Mouse (Mus musculus) limb, embryonic 13.5 days (tissue): ENCODE data around the gene Dhrs2. TPM values are rescaled to one million over a fixed set of nuclear protein-coding genes. Genes with fewer than 3 reads are reported as not detected.

ENCODE experiments used
- ATAC-seq: fragments of 200-750 bp; cut with Nextera tagmentation; 2 replicates; pipeline ENCODE4 v1.8.0; 2017; ENCODE audit warnings: low read depth, moderate number of reproducible peaks, moderate TSS enrichment; ENCODE audit not compliant: low FRiP score
- H3K27ac ChIP-seq: fragments of 300-500 bp; sonication (generic); 2 replicates; pipeline ENCODE4 v1.5.1; 2015; ENCODE audit warnings: inconsistent platforms, mild to moderate bottlenecking, moderate library complexity
- H3K27me3 ChIP-seq: fragments of 300-500 bp; sonication (generic); 2 replicates; pipeline ENCODE4 v1.6.1; 2015; ENCODE audit warnings: mild to moderate bottlenecking, inconsistent platforms
- H3K36me3 ChIP-seq: fragments of 300-500 bp; sonication (generic); 2 replicates; pipeline ENCODE4 v1.6.1; 2015; ENCODE audit warnings: inconsistent platforms, mild to moderate bottlenecking, moderate library complexity
- H3K4me1 ChIP-seq: fragments of 300-500 bp; sonication (generic); 2 replicates; pipeline ENCODE4 v1.6.1; 2015; ENCODE audit warnings: inconsistent platforms
- H3K4me2 ChIP-seq: fragments of 300-500 bp; sonication (generic); replicated peaks from 2 replicates; pipeline ENCODE4 v1.6.1; 2015; ENCODE audit warnings: inconsistent platforms, mild to moderate bottlenecking, moderate library complexity
- H3K4me3 ChIP-seq: fragments of 300-500 bp; sonication (generic); 2 replicates; pipeline ENCODE4 v1.5.1; 2015; ENCODE audit warnings: moderate library complexity, mild to moderate bottlenecking, inconsistent platforms
- H3K9ac ChIP-seq: fragments of 300-500 bp; sonication (generic); 2 replicates; pipeline ENCODE4 v1.6.1; 2015; ENCODE audit warnings: mild to moderate bottlenecking, inconsistent platforms
- H3K9me3 ChIP-seq: fragments of 300-500 bp; sonication (generic); 2 replicates; pipeline ENCODE4 v1.6.1; 2016; ENCODE audit warnings: inconsistent platforms
- WGBS: fragments of 180-500 bp; shearing (Covaris S2); methylation state at CpG from one replicate; pipeline ENCODE4 v1.1.7; 2015; 5-methylcytosine and 5-hydroxymethylcytosine counted together
- polyA plus RNA-seq: library from polyadenylated mRNA; unstranded; fragments of >200 nt; fragmentation: Nextera tagmentation; extraction: Ambion mirVana; gene quantifications from 2 replicates; pipeline ENCODE4 v1.2.1, GENCODE M21; 2015

Dhrs2 gene
- polyA plus RNA-seq, 1 experiment from 2014 or later: 0.67 TPM

DNA sequence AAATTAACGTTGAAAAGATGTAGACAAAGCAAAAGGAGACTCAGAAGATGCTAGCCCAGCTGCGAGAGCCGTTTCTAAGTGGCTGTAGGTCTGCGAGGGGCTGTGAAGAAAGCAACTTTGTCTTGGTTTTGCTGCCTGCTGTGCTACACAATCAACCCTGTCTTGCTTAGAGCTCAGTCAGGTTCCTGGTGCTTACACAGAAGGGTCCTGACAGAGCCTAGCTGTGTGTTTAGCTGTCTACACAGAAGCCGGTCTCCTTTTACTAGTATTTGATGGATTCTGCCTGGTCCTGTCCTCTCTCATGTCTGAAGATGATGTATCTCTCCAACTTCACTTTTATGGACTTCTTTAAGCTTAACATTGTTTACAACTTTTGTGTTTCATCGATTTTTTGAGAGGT is 33.6 kb downstream of the Dhrs2 start:
- no peaks in the 10 kb centered on the region for H3K4me1 ChIP-seq
- H3K27ac ChIP-seq: no peak overlapping the region
- ATAC-seq: no peak
- no peak overlapping the region for H3K4me2 ChIP-seq
- H3K4me3 ChIP-seq: no peak overlapping the region
- H3K9ac ChIP-seq: no peak overlapping the region
- 79% methylated on average over 6 of the region's 6 CpGs for WGBS
- no peaks in the 10 kb centered on the region for H3K9me3 ChIP-seq
- H3K36me3 ChIP-seq: no peaks in the 10 kb centered on the region
- no peaks in the 10 kb centered on the region for H3K27me3 ChIP-seq

DNA sequence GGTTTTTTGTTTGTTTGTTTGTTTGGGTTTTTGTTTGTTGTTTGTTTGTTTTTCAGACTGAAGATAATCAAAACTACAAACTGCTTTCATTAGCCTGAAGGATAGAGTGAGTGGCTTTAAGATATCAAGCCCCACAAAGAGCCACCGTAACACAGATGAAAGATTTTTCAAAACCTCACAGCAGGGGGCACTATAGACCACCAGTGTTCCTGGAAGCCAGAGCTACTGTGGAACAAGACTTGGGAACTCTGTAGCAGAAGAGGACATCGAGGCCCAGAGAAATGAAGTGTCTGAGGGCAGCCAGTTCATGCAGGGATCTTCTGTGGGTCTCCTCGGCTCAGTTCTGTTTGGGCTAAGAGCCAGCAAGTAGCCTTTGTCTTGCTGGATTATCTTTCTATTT is 49.4 kb downstream of the Dhrs2 start:
- Histone ChIP-seq H3K4me2 (no peak overlapping the region), H3K9ac (no peak overlapping the region), H3K36me3 (no peaks in the 10 kb centered on the region), H3K4me3 (no peak overlapping the region), H3K27ac (no peak overlapping the region), H3K4me1 (no peaks in the 10 kb centered on the region), H3K27me3 (no peaks in the 10 kb centered on the region), H3K9me3 (no peaks in the 10 kb centered on the region)
- no peak for ATAC-seq
- WGBS: 56% methylated on average over 3 of the region's 3 CpGs

- Histone ChIP-seq H3K9ac (no peak overlapping the region), H3K27ac (no peak overlapping the region), H3K4me3 (no peak overlapping the region), H3K36me3 (no peaks in the 10 kb centered on the region), H3K27me3 (no peaks in the 10 kb centered on the region), H3K4me2 (no peak overlapping the region), H3K9me3 (no peaks in the 10 kb centered on the region), H3K4me1 (no peaks in the 10 kb centered on the region)
- 80% methylated on average over 4 of the region's 4 CpGs for WGBS
- ATAC-seq: no peak
Measured at GRCm38 (mm10) chr14:55273023-55273422, 51.2 kb downstream of the Dhrs2 start.

- no peak for ATAC-seq
- no peak overlapping the region for H3K9ac ChIP-seq
- H3K9me3 ChIP-seq: no peaks in the 10 kb centered on the region
- no peak overlapping the region for H3K4me2 ChIP-seq
- H3K27ac ChIP-seq: no peak overlapping the region
- H3K36me3 ChIP-seq: no peaks in the 10 kb centered on the region
- no peaks in the 10 kb centered on the region for H3K27me3 ChIP-seq
- H3K4me1 ChIP-seq: peaks cover 6% of the 10 kb centered on the region; the same call in 1 of the 2 replicates
- H3K4me3 ChIP-seq: no peak overlapping the region
- 88% methylated on average over 6 of the region's 6 CpGs for WGBS
Measured at GRCm38 (mm10) chr14:55274810-55275209, 53.0 kb downstream of the Dhrs2 start.

- H3K4me3 ChIP-seq: no peak overlapping the region
- H3K27ac ChIP-seq: no peak overlapping the region
- H3K27me3 ChIP-seq: no peaks in the 10 kb centered on the region
- H3K9me3 ChIP-seq: no peaks in the 10 kb centered on the region
- H3K4me1 ChIP-seq: peaks cover 8% of the 10 kb centered on the region; the same call in 1 of the 2 replicates
- no peak overlapping the region for H3K4me2 ChIP-seq
- no peaks in the 10 kb centered on the region for H3K36me3 ChIP-seq
- peak; percentile 57; the same call in 1 of the 2 replicates for ATAC-seq
- WGBS: 61% methylated on average over 7 of the region's 7 CpGs
- H3K9ac ChIP-seq: no peak overlapping the region
Measured at GRCm38 (mm10) chr14:55279322-55280069, 57.7 kb downstream of the Dhrs2 start.

Other genes starting within 250 kb of the Dhrs2 start
- gene Gm17428, start 245.1 kb upstream of the Dhrs2 start, polyA plus RNA-seq: not detected in 2 replicates
- 23.8 and 24.9 TPM in 2 replicates for gene Myh7, start 227.4 kb upstream of the Dhrs2 start, polyA plus RNA-seq
- 86.3 and 88.1 TPM in 2 replicates for gene Ngdn, start 206.6 kb upstream of the Dhrs2 start, polyA plus RNA-seq
- gene Zfhx2, start 129.7 kb upstream of the Dhrs2 start, polyA plus RNA-seq: 5.6 and 6.2 TPM in 2 replicates
- gene Thtpa, start 127.2 kb upstream of the Dhrs2 start, polyA plus RNA-seq: 22.9 and 24.5 TPM in 2 replicates
- 13.1 and 13.7 TPM in 2 replicates for gene Ap1g2, start 115.4 kb upstream of the Dhrs2 start, polyA plus RNA-seq
- 1.9 and 2.2 TPM in 2 replicates for gene Jph4, start 105.1 kb upstream of the Dhrs2 start, polyA plus RNA-seq